Mouse (Mus musculus) ES-Bruce4 (cell line): ENCODE measurements around the gene Mdm2.

Experiments used
- CTCF ChIP-seq: IDR thresholded peaks from one replicate; pipeline ENCODE4 v1.8.1; 2011; ENCODE audit warnings: low read depth, low read length
- EP300 ChIP-seq: IDR thresholded peaks from 2 replicates; pipeline ENCODE4 v1.6.1; 2011; ENCODE audit warnings: low read depth, low read length; ENCODE audit not compliant: insufficient read depth
- POLR2A ChIP-seq: IDR thresholded peaks from one replicate; pipeline ENCODE4 v1.8.1; 2011; ENCODE audit warnings: low read length; ENCODE audit not compliant: insufficient read depth

DNA sequence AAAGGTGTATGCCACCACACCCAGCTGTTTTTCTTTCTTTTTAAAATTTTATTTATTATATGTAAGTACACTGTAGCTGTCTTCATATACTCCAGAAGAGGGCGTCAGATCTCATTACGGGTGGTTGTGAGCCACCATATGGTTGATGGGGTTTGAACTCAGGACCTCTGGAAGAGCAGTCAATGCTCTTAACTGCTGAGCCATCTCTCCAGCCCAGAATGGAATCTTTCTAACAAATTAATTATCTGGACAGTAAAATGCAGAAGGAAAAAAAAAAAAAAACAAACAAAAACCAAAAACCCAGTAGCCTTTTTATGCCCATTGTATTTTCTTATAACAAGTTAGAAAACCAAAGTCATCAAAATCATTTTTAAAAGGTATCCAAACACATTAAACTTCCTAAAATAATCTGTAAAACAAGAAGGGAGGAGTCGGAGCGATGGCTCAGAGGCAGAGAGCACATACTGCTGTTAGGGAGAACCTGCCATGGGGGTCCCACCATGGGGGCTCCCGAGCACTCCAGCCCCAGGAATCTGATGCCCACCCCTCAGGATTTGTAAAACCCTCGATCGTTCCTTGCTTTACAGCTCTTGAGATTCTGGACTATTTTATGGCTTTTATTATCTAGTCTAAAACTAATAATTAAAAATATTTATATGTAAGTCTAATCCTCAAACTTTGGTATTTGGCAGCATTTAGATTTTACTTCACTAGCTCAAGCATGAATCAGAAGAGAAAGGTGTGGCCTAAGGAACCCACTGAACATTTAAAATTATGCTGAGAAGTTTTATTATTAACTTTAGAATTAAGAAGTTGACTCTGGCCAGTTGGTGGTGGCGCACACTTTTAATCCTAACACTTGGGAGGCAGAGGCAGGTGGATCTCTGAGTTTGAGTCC lies 43.4 kb upstream of the Mdm2 start:
- TF ChIP-seq CTCF (no peak), EP300 (no peak), POLR2A (no peak)
